Mouse (Mus musculus): Measurements from ENCODE around the gene Olfr459. TPM values are rescaled to one million over a fixed set of nuclear protein-coding genes. Genes with fewer than 3 reads are reported as not detected.

The Olfr459 gene
- total RNA-seq, 2 experiments from 2014 or later: not detected

DNA sequence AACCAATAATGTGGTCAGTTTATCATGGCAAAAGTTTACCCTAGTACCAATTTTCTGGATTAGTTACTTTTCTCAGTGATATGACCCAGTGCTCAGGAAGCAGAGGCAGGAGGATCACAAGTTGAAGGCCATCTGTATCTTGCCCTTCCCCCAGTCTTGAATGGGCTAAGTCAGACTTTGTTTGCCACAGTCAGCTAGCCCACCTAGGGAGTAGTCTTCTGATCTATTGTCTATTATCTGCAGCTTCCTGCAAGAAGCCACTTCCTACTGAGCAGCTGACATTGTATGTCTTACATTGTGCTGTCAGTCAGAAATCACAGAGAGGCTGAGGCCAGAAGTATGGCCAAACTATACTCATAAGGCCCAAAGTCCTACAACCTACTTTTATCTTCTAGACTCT lies 33.9 kb downstream of the Olfr459 start:
- TF ChIP-seq CTCF (conservative IDR thresholded peaks at IDR 0.05): no peak
- no peak for DNase-seq (ENCODE audit: low spot score in 2 of 2)
- no peak overlapping the region for H3K4me3 ChIP-seq
- no peak overlapping the region for H3K27ac ChIP-seq

DNA sequence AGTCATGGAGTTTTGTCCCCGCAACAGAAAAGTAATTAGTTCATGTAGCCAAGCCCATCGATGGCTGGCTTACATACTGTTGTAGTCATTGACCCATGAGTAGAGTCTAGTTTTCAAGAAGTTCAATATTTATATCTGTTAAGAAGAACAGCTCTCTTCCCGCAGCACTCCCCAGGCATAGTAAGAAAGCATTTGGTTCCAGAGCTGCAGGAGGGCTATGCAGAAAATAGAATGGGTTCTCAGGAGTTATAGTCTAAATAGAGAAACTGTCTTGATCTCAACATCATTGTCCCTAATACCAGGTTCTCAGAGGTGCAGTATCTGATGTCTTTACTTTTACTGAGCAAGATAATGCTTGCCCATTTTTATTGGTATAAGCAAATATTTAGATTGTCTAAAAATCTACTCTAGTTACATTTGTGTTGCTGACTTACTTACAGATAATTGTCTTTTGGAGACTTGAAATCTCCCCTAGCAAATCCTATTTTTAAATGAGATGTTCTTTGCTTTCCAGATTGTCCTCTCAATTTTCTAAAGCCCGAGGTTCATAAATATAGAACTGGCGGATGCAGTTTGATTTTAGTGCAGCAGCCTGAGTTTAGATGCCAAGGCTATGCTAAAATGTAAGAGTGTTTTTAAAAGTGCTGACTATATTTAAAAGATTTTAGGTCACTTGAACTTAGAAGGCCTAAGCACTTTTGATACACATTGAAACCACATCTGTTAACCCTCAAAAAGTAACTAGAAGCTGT lies 40.1 kb downstream of the Olfr459 start:
- no peak for DNase-seq (ENCODE audit: low spot score in 2 of 2)
- H3K4me3 ChIP-seq: no peak overlapping the region
- H3K27ac ChIP-seq: no peak overlapping the region
- TF ChIP-seq CTCF (conservative IDR thresholded peaks at IDR 0.05): no peak

DNA sequence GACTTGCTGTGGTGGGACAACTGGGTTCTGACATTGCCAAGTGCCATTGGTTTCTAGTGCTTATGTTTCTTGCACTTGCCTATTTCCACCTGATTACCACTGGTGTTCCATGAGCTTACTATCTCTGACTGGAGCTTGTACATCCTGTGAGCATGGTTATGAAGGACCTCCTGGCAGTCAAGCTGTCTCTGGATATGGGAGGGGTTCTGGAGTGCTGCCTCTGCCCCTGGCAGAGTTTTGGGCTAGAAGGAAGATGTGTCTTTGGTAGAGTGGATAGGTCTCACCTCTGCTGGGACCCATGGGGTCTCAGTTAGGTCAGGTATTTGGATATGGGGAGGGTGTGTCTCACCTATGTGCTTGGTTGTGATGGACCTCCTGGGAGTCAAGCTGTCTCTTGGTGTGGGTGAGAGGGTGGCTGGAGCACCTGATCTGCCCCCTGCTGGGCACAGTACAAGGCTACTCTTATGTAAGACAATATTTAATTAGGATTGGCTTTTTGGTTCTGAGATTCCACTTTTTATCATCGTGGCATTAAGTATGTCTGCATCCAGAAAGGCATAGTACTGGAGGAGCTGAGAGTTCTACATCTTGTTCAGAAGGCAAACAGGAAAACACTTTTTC lies 46.9 kb downstream of the Olfr459 start:
- TF ChIP-seq CTCF (conservative IDR thresholded peaks at IDR 0.05): no peak; the same call in 1 of the 2 replicates
- DNase-seq (ENCODE audit: low spot score in 2 of 2): no peak

DNA sequence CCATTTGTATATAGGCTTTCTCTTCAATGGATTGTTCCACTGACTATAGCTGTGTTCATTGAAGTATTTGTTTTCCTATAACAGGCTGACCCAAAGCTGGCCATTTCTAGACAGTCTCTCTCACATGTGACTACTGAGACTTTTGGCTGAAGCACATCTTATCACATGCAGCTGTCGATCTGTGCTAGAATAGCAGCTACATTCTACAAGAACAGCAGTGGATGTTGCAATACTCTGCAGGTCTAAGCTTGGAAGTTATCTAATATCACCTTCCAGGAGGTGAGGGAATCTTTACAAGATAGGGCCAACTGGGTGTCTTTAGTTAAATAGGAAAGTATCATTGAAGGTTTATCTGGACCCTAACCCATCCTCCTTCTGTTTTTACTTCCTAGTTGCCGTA lies 53.5 kb downstream of the Olfr459 start:
- TF ChIP-seq CTCF (conservative IDR thresholded peaks at IDR 0.05): no peak
- Histone ChIP-seq H3K4me3 (no peak overlapping the region), H3K27ac (no peak overlapping the region)
- no peak for DNase-seq (ENCODE audit: low spot score in 2 of 2)

More for the DNA sequence above, 46.9 kb downstream of the Olfr459 start:
- H3K4me3 ChIP-seq: no peak overlapping the region
- H3K27ac ChIP-seq: no peak overlapping the region

Other genes with a start within 250 kb of the Olfr459 start
- gene Ephb6, start 169.7 kb downstream of the Olfr459 start, total RNA-seq (2021): 10 to 100 TPM; 74.3 to 77.3 TPM
- under 1 TPM; 0.61 to 0.83 TPM for gene Trpv6, start 138.8 kb downstream of the Olfr459 start, total RNA-seq (2021)
- not detected for gene Trpv5, start 94.4 kb downstream of the Olfr459 start, total RNA-seq (2021)
- not detected for gene Llcfc1, start 90.7 kb downstream of the Olfr459 start, total RNA-seq (2021)
- gene Kel, start 70.8 kb downstream of the Olfr459 start, total RNA-seq (2021): not detected
- gene Pip, start 72.4 kb upstream of the Olfr459 start, total RNA-seq (2021): not detected
- not detected for gene Sval2, start 77.8 kb upstream of the Olfr459 start, total RNA-seq (2021)
- gene Sval1, start 176.5 kb upstream of the Olfr459 start, total RNA-seq (2021): not detected
- gene Sval3, start 193.0 kb upstream of the Olfr459 start, total RNA-seq (2021): not detected